Mouse (Mus musculus) liver, embryonic 14.5 days (tissue): ENCODE measurements at regions not wholly inside any gene's neighbourhood (a gene's known extent, or its start where the extent isn't known, plus 50 kb on each side); places are given as distances from the start of the nearest gene placed in this dataset.

Source experiments
- CTCF ChIP-seq: IDR thresholded peaks from 2 replicates; pipeline ENCODE4 v1.5.1; 2016; ENCODE audit warnings: antibody characterized with exemption, low read depth, control low read depth
- EP300 ChIP-seq: IDR thresholded peaks from 2 replicates; pipeline ENCODE4 v1.6.1; 2016; ENCODE audit warnings: antibody characterized with exemption, low read depth

DNA sequence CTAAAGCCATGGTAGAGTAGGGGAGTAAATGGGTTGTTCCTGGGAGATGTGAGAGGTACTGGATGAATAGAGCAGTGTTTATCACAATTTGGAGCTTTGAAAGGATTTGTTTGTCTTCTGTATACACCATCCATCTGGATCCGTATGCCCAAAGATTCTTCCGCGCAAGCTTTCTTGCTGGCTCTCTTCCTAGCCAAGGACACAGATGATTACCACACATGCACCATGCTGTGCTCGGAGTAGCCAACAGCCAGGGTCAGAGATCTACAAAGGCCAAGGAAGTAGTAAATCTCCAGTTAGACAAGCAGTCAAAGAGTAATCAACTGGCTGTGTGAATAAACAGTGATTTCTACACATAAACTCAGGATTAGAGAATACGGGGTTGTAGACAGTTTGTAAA, 113.3 kb upstream of the Arntl start:
- TF ChIP-seq CTCF (no peak), EP300 (no peak)
